Mouse (Mus musculus): ENCODE data around the gene Gucy2f. TPM values are rescaled to one million over a fixed set of nuclear protein-coding genes. Genes with fewer than 3 reads are reported as not detected.

Gucy2f gene
- total RNA-seq, 2 experiments from 2014 or later, result not detected

Other genes with a start within 250 kb of the Gucy2f start
- gene Nxt2, start 29.8 kb upstream of the Gucy2f start, total RNA-seq (2015), result 12.1 and 15.9 TPM in 2 replicates
- 13.5 and 20.9 TPM in 2 replicates for gene Nxt2, start 29.8 kb upstream of the Gucy2f start, total RNA-seq (2017)
- gene Kcne1l, start 109.4 kb upstream of the Gucy2f start, total RNA-seq (2015), result not detected in 2 replicates
- gene Kcne1l, start 109.4 kb upstream of the Gucy2f start, total RNA-seq (2017), result not detected in 2 replicates
- gene Acsl4, start 193.6 kb upstream of the Gucy2f start, total RNA-seq (2015), result 34.5 TPM in 2 replicates
- 27.2 and 29.8 TPM in 2 replicates for gene Acsl4, start 193.6 kb upstream of the Gucy2f start, total RNA-seq (2017)